20 mouse cellular contexts compared by ENCODE assay signal in genomic region chr7:25311193-25311592, GRCm38 (mm10). TPM values are rescaled to one million over a fixed set of nuclear protein-coding genes. Genes with fewer than 3 reads are reported as not detected.
DNase-seq lines count a peak whose midpoint lies in the region.
"Had no signal": no experiment of that assay in that cellular context is flagged by ENCODE, and none has a peak within 500 bp of the region (broad histone marks: within the 10 kb centered on the region; RNA-seq: fewer than 3 reads in every experiment).

No protein-coding gene starts in this region.

- H3K4me1 ChIP-seq in heart, embryonic 10.5 days = peaks cover 17% of the 10 kb centered on the region

- H3K36me3 ChIP-seq in heart, embryonic 10.5 days = no peaks in the 10 kb centered on the region
- H3K36me3 ChIP-seq: G1E had no signal

- H3K27ac ChIP-seq in heart, embryonic 10.5 days = no peak overlapping the region

- H3K9me3 ChIP-seq in heart, embryonic 10.5 days = no peaks in the 10 kb centered on the region
- H3K9me3 ChIP-seq: G1E had no signal

- intact Hi-C loops in heart, postnatal 25 days (cut with DNase I) = no loop called here

- peaks cover 82% of the 10 kb centered on the region for H3K27me3 ChIP-seq in heart, embryonic 10.5 days (ENCODE audit: insufficient read depth, poor library complexity, severe bottlenecking)

- peak; percentile 69 for DNase-seq in heart, embryonic 10.5 days (ENCODE audit: low spot score)
- DNase-seq in heart, postnatal 25 days (ENCODE audit: low spot score) = no peak
- DNase-seq: adrenal gland, adult 2 months; adrenal gland, adult 8-10 months; adrenal gland, postnatal 10 days; adrenal gland, postnatal 14 days; adrenal gland, postnatal 25 days; adrenal gland, postnatal 36 days; B cell, adult 2 months; cerebellum, adult 11 months; cerebellum, adult 18-20 months; cerebellum, adult 2 months had no signal

- 74% methylated on average over 11 of the region's 11 CpGs for WGBS in heart, embryonic 10.5 days

- no peak overlapping the region for H3K4me3 ChIP-seq in heart, embryonic 10.5 days

RNA-seq across cellular contexts. Expression of gene Tmem145, which starts 5.3 kb away (rescaled TPM):
- polyA plus RNA-seq in heart, embryonic 10.5 days (2016; fragmentation: Nextera tagmentation; extraction: Ambion mirVana) = 0.09 and 0.63 TPM in 2 replicates
- not detected for total RNA-seq in heart, postnatal 25 days (2021)
- total RNA-seq: CH12.LX, G1E, MEL had no signal
- polyA plus RNA-seq: activated CD4-positive, CD25-positive, alpha-beta regulatory T cell, adult 4 months; CD4-positive, CD25-positive, alpha-beta regulatory T cell, adult 4 months; G1E had no signal

RNA-seq across cellular contexts. Expression of gene Megf8, which starts 5.8 kb away (rescaled TPM):
- polyA plus RNA-seq in heart, embryonic 10.5 days (2016; fragmentation: Nextera tagmentation; extraction: Ambion mirVana) = 10.4 and 11.2 TPM in 2 replicates
- 10 to 100 TPM; 25.1 to 26.6 TPM for total RNA-seq in heart, postnatal 25 days (2021)

RNA-seq across cellular contexts. Expression of gene Prr19, which starts 10.0 kb away (rescaled TPM):
- polyA plus RNA-seq in heart, embryonic 10.5 days (2016; fragmentation: Nextera tagmentation; extraction: Ambion mirVana) = 0.26 and 0.65 TPM in 2 replicates
- not detected for total RNA-seq in heart, postnatal 25 days (2021)
- total RNA-seq: adrenal gland, adult 18-20 months; adrenal gland, adult 2 months; adrenal gland, adult 8-10 months; adrenal gland, postnatal 10 days; adrenal gland, postnatal 14 days; adrenal gland, postnatal 25 days; adrenal gland, postnatal 36 days; adrenal gland, postnatal 4 days; CH12.LX; G1E; MEL had no signal
- polyA plus RNA-seq: activated CD4-positive, CD25-positive, alpha-beta regulatory T cell, adult 4 months; adrenal gland, adult 2 months; C2C12; CD4-positive, CD25-positive, alpha-beta regulatory T cell, adult 4 months had no signal

RNA-seq across cellular contexts. Expression of gene Pafah1b3, which starts 13.4 kb away (rescaled TPM):
- polyA plus RNA-seq in heart, embryonic 10.5 days (2016; fragmentation: Nextera tagmentation; extraction: Ambion mirVana) = 147 and 189 TPM in 2 replicates
- 1 to 10 TPM; 2.7 to 4.3 TPM for total RNA-seq in heart, postnatal 25 days (2021)

RNA-seq across cellular contexts. Expression of gene Cic, which starts 43.7 kb away (rescaled TPM):
- polyA plus RNA-seq in heart, embryonic 10.5 days (2016; fragmentation: Nextera tagmentation; extraction: Ambion mirVana) = 17.0 and 28.7 TPM in 2 replicates
- 10 to 100 TPM; 61.9 to 65.9 TPM for total RNA-seq in heart, postnatal 25 days (2021)
